Mouse (Mus musculus) thymus, adult 2 months (tissue): ENCODE measurements at regions not wholly inside any gene's neighbourhood (a gene's known extent, or its start where the extent isn't known, plus 50 kb on each side); places are given as distances from the start of the nearest gene placed in this dataset.

Source experiments
- CTCF ChIP-seq: fragments of 200-500 bp; IDR thresholded peaks from 2 replicates; pipeline ENCODE4 v1.5.1; 2012; ENCODE audit warnings: mild to moderate bottlenecking, control low read depth, low read length, moderate library complexity, borderline replicate concordance; ENCODE audit not compliant: control insufficient read depth, poor library complexity, insufficient read depth; ENCODE audit errors: extremely low read depth
- POLR2A ChIP-seq: fragments of 200-500 bp; IDR thresholded peaks from 2 replicates; pipeline ENCODE4 v1.6.1; 2012; ENCODE audit warnings: mild to moderate bottlenecking, low read length, control low read depth, moderate library complexity; ENCODE audit not compliant: control insufficient read depth, poor library complexity, insufficient read depth; ENCODE audit errors: extremely low read depth

GRCm38 (mm10) chr5:96909218-96909617, 88.3 kb upstream of the Bmp2k start:
- no peak for TF ChIP-seq CTCF
- no peak for TF ChIP-seq POLR2A
